Mouse (Mus musculus) liver, adult (tissue): Measurements from ENCODE around the gene Ap2s1.

Source experiments
- GATA4 ChIP-seq: IDR thresholded peaks from 2 replicates; pipeline ENCODE4 v1.6.1; 2014; ENCODE audit warnings: mild to moderate bottlenecking, low read length; ENCODE audit not compliant: insufficient replicate concordance

Ap2s1 gene

GRCm38 (mm10) chr7:16783224-16783688 lies 45.0 kb downstream of the Ap2s1 start:
- no peak for TF ChIP-seq GATA4

GRCm38 (mm10) chr7:16783758-16784415 lies 45.7 kb downstream of the Ap2s1 start:
- TF ChIP-seq GATA4: no peak

- no peak for TF ChIP-seq GATA4
Measured at GRCm38 (mm10) chr7:16784498-16784976, 46.3 kb downstream of the Ap2s1 start.

GRCm38 (mm10) chr7:16785541-16786083 lies 47.4 kb downstream of the Ap2s1 start:
- TF ChIP-seq GATA4: no peak

GRCm38 (mm10) chr7:16792316-16792715 lies 54.1 kb downstream of the Ap2s1 start:
- no peak for TF ChIP-seq GATA4

- TF ChIP-seq GATA4: no peak
Measured at GRCm38 (mm10) chr7:16793010-16793725, 55.0 kb downstream of the Ap2s1 start.

GRCm38 (mm10) chr7:16794886-16795285 lies 56.7 kb downstream of the Ap2s1 start:
- no peak for TF ChIP-seq GATA4
